Mouse (Mus musculus): ENCODE results near the gene Rnf25.

Rnf25 gene

GRCm38 (mm10) chr1:74601267-74601962 lies at the start of gene Rnf25, which contains the start of gene Stk36:
Rnf25 (minus strand) TSS chr1:74601397.
Stk36 (plus strand) TSS chr1:74601445.
- peak; percentile 90 to 91 for DNase-seq

- peak; percentile 43 to 50 for DNase-seq
Observed at GRCm38 (mm10) chr1:74643926-74644325, 42.7 kb upstream of the Rnf25 start.

GRCm38 (mm10) chr1:74643524-74643923 lies 42.3 kb upstream of the Rnf25 start:
- no peak for DNase-seq

DNA sequence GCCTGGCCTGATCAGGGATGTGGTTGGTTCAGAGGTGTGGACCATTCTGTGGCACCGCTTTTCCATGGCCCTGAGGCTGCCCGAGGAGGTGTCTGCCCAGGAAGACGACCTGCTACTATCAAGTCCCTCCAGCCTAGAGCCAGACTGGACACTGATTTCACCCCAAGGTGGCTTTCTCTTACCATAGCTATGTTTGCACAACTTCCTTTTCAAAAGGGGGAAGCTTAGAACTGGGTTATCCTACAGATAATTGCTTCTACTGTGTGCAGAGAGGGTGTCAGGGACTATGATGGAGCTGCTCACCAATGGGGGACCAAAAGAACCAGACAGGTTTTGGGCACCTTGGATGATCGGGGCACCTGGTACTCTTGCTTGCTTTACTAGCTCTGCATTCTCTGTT lies 31.5 kb upstream of the Rnf25 start:
- DNase-seq = no peak

- DNase-seq = peak; percentile 14 to 53
Observed at GRCm38 (mm10) chr1:74628001-74628400, 26.8 kb upstream of the Rnf25 start.

GRCm38 (mm10) chr1:74626076-74626475 lies 24.9 kb upstream of the Rnf25 start:
- DNase-seq = no peak

GRCm38 (mm10) chr1:74624183-74624582 lies 23.0 kb upstream of the Rnf25 start:
- no peak for DNase-seq

DNA sequence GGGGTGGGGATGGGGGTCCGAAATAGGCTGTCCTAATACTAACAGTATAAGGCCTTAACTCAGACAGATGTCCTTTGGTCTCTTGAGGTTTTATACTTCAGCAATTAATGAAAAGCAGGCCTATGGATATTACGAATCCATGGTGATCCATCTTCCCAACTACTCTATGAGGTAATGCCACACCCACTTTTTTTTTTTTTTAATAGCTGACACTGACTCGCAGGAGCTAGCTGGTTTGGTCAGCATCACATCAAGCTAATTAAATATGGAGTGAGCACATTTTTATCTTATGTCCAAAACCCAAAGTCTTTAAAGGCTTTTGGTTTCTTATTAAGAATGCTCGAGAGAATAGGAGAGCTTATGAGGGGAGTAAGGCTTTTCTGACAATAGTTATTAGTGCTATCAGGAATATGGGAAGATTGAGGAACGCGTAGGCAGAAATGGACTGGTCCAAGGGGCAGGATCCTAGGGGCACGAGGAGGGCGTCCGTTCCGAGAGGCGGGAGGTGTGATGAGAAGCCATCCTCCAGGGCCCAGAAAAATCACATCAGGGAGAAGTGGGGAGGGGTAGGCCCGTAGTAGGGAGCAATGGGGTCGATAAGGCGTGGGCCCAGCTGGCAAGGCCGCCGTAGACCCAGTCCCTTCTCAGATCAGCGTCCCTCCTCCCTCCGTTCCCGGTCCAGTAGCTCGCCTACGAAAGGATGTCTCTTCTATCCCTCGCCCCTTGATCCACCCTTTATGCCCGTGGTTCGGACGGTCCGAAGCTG lies 513 bp downstream of the Rnf25 start:
- no peak for DNase-seq

- DNase-seq = peak in 1 of 2 experiments; percentile 5
Observed at GRCm38 (mm10) chr1:74594434-74594833, 6.8 kb downstream of the Rnf25 start.

- peak; percentile 99 for DNase-seq
Observed at GRCm38 (mm10) chr1:74587773-74588445, 13.3 kb downstream of the Rnf25 start, which contains the start of the genes Zfp142 and Bcs1l. Zfp142 (minus strand) TSS chr1:74588246. Bcs1l (plus strand) TSS chr1:74588289.

GRCm38 (mm10) chr1:74587233-74587772 lies 13.9 kb downstream of the Rnf25 start:
- DNase-seq = peak in 1 of 2 experiments; percentile 5

GRCm38 (mm10) chr1:74584616-74585398 lies 16.4 kb downstream of the Rnf25 start:
- no peak for DNase-seq

- no peak for DNase-seq
Observed at GRCm38 (mm10) chr1:74582621-74583020, 18.6 kb downstream of the Rnf25 start.

- no peak for DNase-seq
Observed at GRCm38 (mm10) chr1:74569739-74570719, 31.2 kb downstream of the Rnf25 start.

DNA sequence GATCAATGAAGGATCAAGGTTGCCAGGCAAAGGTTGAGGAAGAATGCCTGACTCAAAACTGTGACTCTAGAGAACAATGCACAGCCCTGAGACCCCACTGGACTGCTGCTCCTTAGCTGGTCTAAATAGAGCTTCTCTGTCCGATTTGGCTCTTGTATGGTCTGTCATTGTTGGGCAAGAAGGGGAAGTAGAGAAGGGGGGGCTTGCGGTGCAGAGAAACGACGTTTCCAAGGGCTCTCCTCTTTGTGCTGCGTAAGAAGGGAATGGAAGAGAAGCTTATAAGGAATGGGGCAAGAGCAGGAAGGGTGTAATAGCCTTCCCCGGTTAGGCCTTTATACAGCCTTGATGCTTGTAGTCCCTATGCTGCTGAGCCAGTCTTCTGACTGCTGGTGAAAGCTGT lies 35.4 kb downstream of the Rnf25 start:
- DNase-seq = no peak

GRCm38 (mm10) chr1:74559061-74559460 lies 42.1 kb downstream of the Rnf25 start:
- no peak for DNase-seq

GRCm38 (mm10) chr1:74544184-74544583 lies 57.0 kb downstream of the Rnf25 start, which contains the start of gene Usp37:
Usp37 (minus strand) TSS chr1:74544284.
- DNase-seq = no peak
